Mouse (Mus musculus) thymus, adult 2 months (tissue): Measurements from ENCODE around the gene Ptges3. TPM values are rescaled to one million over a fixed set of nuclear protein-coding genes. Genes with fewer than 3 reads are reported as not detected.

Experiments
- DNase-seq: peaks from one replicate; pipeline ENCODE4 v3.0.0; 2021
- H3K27ac ChIP-seq: fragments of 200-500 bp; 2 replicates; pipeline ENCODE4 v1.5.1; 2012; ENCODE audit warnings: low read length, control low read depth; ENCODE audit not compliant: control insufficient read depth, insufficient read depth
- H3K27me3 ChIP-seq: fragments of 200-500 bp; 2 replicates; pipeline ENCODE4 v1.6.1; 2012; ENCODE audit warnings: mild to moderate bottlenecking, low read length, moderate library complexity, mixed read lengths; ENCODE audit not compliant: control insufficient read depth, insufficient read depth
- H3K36me3 ChIP-seq: fragments of 200-500 bp; 2 replicates; pipeline ENCODE4 v1.6.1; 2012; ENCODE audit warnings: mild to moderate bottlenecking, low read length, moderate library complexity; ENCODE audit not compliant: control insufficient read depth, insufficient read depth
- H3K4me1 ChIP-seq: fragments of 200-500 bp; replicated peaks from 2 replicates; pipeline ENCODE4 v1.6.1; 2012; ENCODE audit warnings: low read length; ENCODE audit not compliant: control insufficient read depth, insufficient read depth
- H3K4me3 ChIP-seq: fragments of 200-500 bp; 2 replicates; pipeline ENCODE4 v1.5.1; 2012; ENCODE audit warnings: mild to moderate bottlenecking, low read length, control low read depth, moderate library complexity; ENCODE audit not compliant: control insufficient read depth, insufficient read depth
- CTCF ChIP-seq: fragments of 200-500 bp; IDR thresholded peaks from 2 replicates; pipeline ENCODE4 v1.5.1; 2012; ENCODE audit warnings: mild to moderate bottlenecking, control low read depth, low read length, moderate library complexity, borderline replicate concordance; ENCODE audit not compliant: control insufficient read depth, poor library complexity, insufficient read depth; ENCODE audit errors: extremely low read depth
- POLR2A ChIP-seq: fragments of 200-500 bp; IDR thresholded peaks from 2 replicates; pipeline ENCODE4 v1.6.1; 2012; ENCODE audit warnings: mild to moderate bottlenecking, low read length, control low read depth, moderate library complexity; ENCODE audit not compliant: control insufficient read depth, poor library complexity, insufficient read depth; ENCODE audit errors: extremely low read depth
- WGBS: fragments of 180-500 bp; shearing (Covaris S2); methylation state at CpG from one replicate; pipeline ENCODE4 v1.1.7; 2018; 5-methylcytosine and 5-hydroxymethylcytosine counted together
- polyA plus RNA-seq: library from polyadenylated mRNA; depleted of rRNA; stranded (reverse); fragments of >200 nt; gene quantifications from 2 replicates; pipeline ENCODE4 v1.2.3, GENCODE M21; 2012

Gene Ptges3
- polyA plus RNA-seq, 1 experiment: 55.7 TPM

- 53% methylated on average over 1 of the region's 1 CpGs for WGBS
- no peak overlapping the region for H3K27ac ChIP-seq
- TF ChIP-seq POLR2A: no peak
- no peak for TF ChIP-seq CTCF
- no peaks in the 10 kb centered on the region for H3K27me3 ChIP-seq
- H3K4me1 ChIP-seq: peaks cover 5% of the 10 kb centered on the region; the same call in 1 of the 2 replicates
- H3K36me3 ChIP-seq: peaks cover 17% of the 10 kb centered on the region
- H3K4me3 ChIP-seq: no peak overlapping the region
- DNase-seq: peak; percentile 29
Observed at GRCm38 (mm10) chr10:128080496-128080895, 21.7 kb downstream of the Ptges3 start.

- H3K4me1 ChIP-seq: peaks cover 5% of the 10 kb centered on the region; the same call in 1 of the 2 replicates
- 40% methylated on average over 6 of the region's 6 CpGs for WGBS
- DNase-seq: no peak
- no peak overlapping the region for H3K4me3 ChIP-seq
- TF ChIP-seq POLR2A: no peak
- TF ChIP-seq CTCF: no peak
- H3K27ac ChIP-seq: no peak overlapping the region
- peaks cover 28% of the 10 kb centered on the region for H3K36me3 ChIP-seq
- no peaks in the 10 kb centered on the region for H3K27me3 ChIP-seq
Observed at GRCm38 (mm10) chr10:128081807-128082476, 23.2 kb downstream of the Ptges3 start.

GRCm38 (mm10) chr10:128082477-128082808 lies 23.7 kb downstream of the Ptges3 start:
- DNase-seq: no peak
- 1% methylated on average over 9 of the region's 9 CpGs for WGBS
- peaks cover 5% of the 10 kb centered on the region; the same call in 1 of the 2 replicates for H3K4me1 ChIP-seq
- no peaks in the 10 kb centered on the region for H3K27me3 ChIP-seq
- TF ChIP-seq CTCF (no peak), POLR2A (no peak)
- H3K27ac ChIP-seq: peak overlapping the region; percentile 76
- H3K36me3 ChIP-seq: peaks cover 29% of the 10 kb centered on the region
- H3K4me3 ChIP-seq: peak overlapping the region; percentile 86

GRCm38 (mm10) chr10:128082880-128083421 lies 24.2 kb downstream of the Ptges3 start, which contains the start of gene Atp5b:
Gene Atp5b, plus strand, starts transcription at chr10:128083273.
- Histone ChIP-seq H3K4me1 (peaks cover 5% of the 10 kb centered on the region; the same call in 1 of the 2 replicates), H3K27ac (peak within 1 kb of the TSS; percentile 76), H3K27me3 (no peaks in the 10 kb centered on the region), H3K36me3 (peaks cover 34% of the 10 kb centered on the region), H3K4me3 (peak within 1 kb of the TSS; percentile 92)
- WGBS: under 1% methylated on average over 34 of the region's 34 CpGs
- peak; percentile 98 for DNase-seq
- TF ChIP-seq CTCF (no peak), POLR2A (peak; percentile 79)

GRCm38 (mm10) chr10:128083688-128084087 lies 24.9 kb downstream of the Ptges3 start:
- Histone ChIP-seq H3K27ac (no peak overlapping the region), H3K36me3 (peaks cover 41% of the 10 kb centered on the region), H3K4me1 (peaks cover 5% of the 10 kb centered on the region; the same call in 1 of the 2 replicates), H3K27me3 (no peaks in the 10 kb centered on the region), H3K4me3 (peak overlapping the region; percentile 92)
- TF ChIP-seq POLR2A (no peak), CTCF (no peak)
- WGBS: 0% methylated on average over 22 of the region's 22 CpGs
- peak; percentile 32 for DNase-seq

- Histone ChIP-seq H3K36me3 (peaks cover 46% of the 10 kb centered on the region), H3K4me3 (peak overlapping the region; percentile 92), H3K27me3 (no peaks in the 10 kb centered on the region), H3K4me1 (peaks cover 5% of the 10 kb centered on the region; the same call in 1 of the 2 replicates), H3K27ac (no peak overlapping the region)
- no peak for DNase-seq
- TF ChIP-seq POLR2A: no peak
- no peak for TF ChIP-seq CTCF
- WGBS: 3% methylated on average over 3 of the region's 3 CpGs
Observed at GRCm38 (mm10) chr10:128084160-128084559, 25.4 kb downstream of the Ptges3 start.
